Mouse (Mus musculus) liver, postnatal 0 days (tissue): ENCODE results near the gene Syn3. TPM values are rescaled to one million over a fixed set of nuclear protein-coding genes. Genes with fewer than 3 reads are reported as not detected.

ENCODE experiments used
- ATAC-seq: fragments of 200-750 bp; cut with Nextera tagmentation; 2 replicates; pipeline ENCODE4 v1.8.0; 2017; ENCODE audit warnings: mild to moderate bottlenecking, moderate library complexity
- DNase-seq: peaks from one replicate; pipeline ENCODE4 v3.0.0-alpha.2; 2016
- H3K27ac ChIP-seq: fragments of 300-500 bp; sonication (generic); 2 replicates; pipeline ENCODE4 v1.5.1; 2014; ENCODE audit warnings: antibody characterized with exemption, moderate library complexity, mild to moderate bottlenecking, low read depth
- H3K27me3 ChIP-seq: fragments of 300-500 bp; sonication (generic); 2 replicates; pipeline ENCODE4 v1.6.1; 2014; ENCODE audit warnings: low read length, control low read depth, mixed read lengths; ENCODE audit not compliant: insufficient read depth
- H3K36me3 ChIP-seq: fragments of 300-500 bp; sonication (generic); replicated peaks from 2 replicates; pipeline ENCODE4 v1.6.1; 2014; ENCODE audit warnings: mild to moderate bottlenecking, control low read depth, low read length, moderate library complexity, mixed read lengths; ENCODE audit not compliant: insufficient read depth
- H3K4me1 ChIP-seq: fragments of 300-500 bp; sonication (generic); 2 replicates; pipeline ENCODE4 v1.6.1; 2014; ENCODE audit warnings: antibody characterized with exemption, mild to moderate bottlenecking, control low read depth; ENCODE audit not compliant: insufficient read depth
- H3K4me2 ChIP-seq: fragments of 300-500 bp; sonication (generic); 2 replicates; pipeline ENCODE4 v1.6.1; 2014; ENCODE audit warnings: low read depth, mild to moderate bottlenecking, low read length, moderate library complexity, mixed read lengths
- H3K4me3 ChIP-seq: fragments of 300-500 bp; sonication (generic); 2 replicates; pipeline ENCODE4 v1.5.1; 2014; ENCODE audit warnings: low read depth, low read length
- H3K9ac ChIP-seq: fragments of 300-500 bp; sonication (generic); replicated peaks from 2 replicates; pipeline ENCODE4 v1.6.1; 2014; ENCODE audit warnings: mild to moderate bottlenecking, moderate library complexity
- H3K9me3 ChIP-seq: fragments of 300-500 bp; sonication (generic); 2 replicates; pipeline ENCODE4 v1.6.1; 2016; ENCODE audit warnings: mild to moderate bottlenecking, control low read depth, low read length, mixed read lengths
- CTCF ChIP-seq: sonication (generic); IDR thresholded peaks from 2 replicates; pipeline ENCODE4 v1.5.1; 2016; ENCODE audit warnings: antibody characterized with exemption, low read depth
- EP300 ChIP-seq: IDR thresholded peaks from 2 replicates; pipeline ENCODE4 v1.6.1; 2016; ENCODE audit warnings: antibody characterized with exemption, low read depth, mild to moderate bottlenecking
- WGBS: fragments of 180-500 bp; shearing (Covaris S2); extraction: QIAGEN DNeasy Blood & Tissue Kit; methylation state at CpG from one replicate; pipeline ENCODE4 v1.1.7; 2014; ENCODE audit not compliant: insufficient replicate concordance; 5-methylcytosine and 5-hydroxymethylcytosine counted together
- polyA plus RNA-seq: library from polyadenylated mRNA; unstranded; fragments of >200 nt; fragmentation: Nextera tagmentation; extraction: Ambion mirVana; gene quantifications from 2 replicates; pipeline ENCODE4 v1.2.1, GENCODE M21; 2015

Gene Syn3
- polyA plus RNA-seq, 1 experiment from 2014 or later = 0.25 TPM

DNA sequence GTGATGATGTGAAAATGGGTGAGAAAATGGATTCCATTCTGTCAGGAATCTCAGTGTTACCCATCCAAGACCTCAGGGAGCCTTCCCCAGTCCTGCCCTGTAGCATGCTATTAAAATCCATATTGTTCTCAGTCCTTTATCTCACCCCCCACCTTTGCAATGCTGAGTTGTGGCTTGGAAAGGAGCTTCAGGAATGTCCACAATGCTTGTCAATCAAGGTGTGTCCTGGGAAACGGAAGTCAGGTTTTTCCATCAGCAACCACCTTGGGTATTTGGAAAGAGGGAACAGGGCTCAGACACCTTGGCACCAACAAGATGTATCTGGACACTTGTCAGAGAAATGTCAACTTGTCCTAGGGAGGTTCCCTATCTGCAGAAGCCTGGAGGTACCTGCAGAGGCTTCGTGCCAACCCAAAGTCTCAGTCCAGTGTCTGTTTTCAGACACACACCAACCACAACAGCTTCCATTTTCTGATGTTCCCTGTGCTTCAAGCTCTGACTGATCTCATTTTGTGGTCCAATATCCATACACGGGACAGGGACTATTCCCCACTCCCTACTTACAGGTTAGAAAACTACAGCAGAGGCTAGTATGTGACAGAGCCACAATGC is 302.2 kb downstream of the Syn3 start:
- 71% methylated on average over 3 of the region's 3 CpGs for WGBS
- Histone ChIP-seq H3K4me2 (no peak overlapping the region), H3K27me3 (no peaks in the 10 kb centered on the region), H3K9me3 (no peaks in the 10 kb centered on the region), H3K4me1 (no peaks in the 10 kb centered on the region; the same call in 1 of the 2 replicates), H3K4me3 (no peak overlapping the region), H3K36me3 (no peaks in the 10 kb centered on the region), H3K9ac (no peak overlapping the region), H3K27ac (no peak overlapping the region)
- TF ChIP-seq EP300 = no peak
- no peak for TF ChIP-seq CTCF
- DNase-seq = no peak
- no peak for ATAC-seq

DNA sequence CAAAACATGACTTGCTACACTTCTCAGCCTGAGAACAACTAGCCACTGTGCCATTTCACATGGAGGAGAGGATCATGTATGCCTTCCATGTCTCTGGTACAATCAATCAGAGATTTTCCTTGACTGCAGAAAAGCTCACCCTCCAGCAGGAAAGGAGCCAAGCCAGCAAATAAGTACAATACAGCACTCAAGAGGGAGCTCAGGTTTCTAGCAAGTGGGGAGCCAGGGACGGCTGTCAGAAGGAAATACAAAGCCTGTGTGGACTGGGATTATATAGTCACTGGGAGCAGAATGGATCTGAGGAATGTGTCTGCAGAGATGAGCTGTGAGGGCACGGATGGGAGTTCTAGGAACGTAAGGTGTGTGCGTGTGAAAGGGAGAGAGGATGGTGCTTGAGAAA is 304.0 kb downstream of the Syn3 start:
- no peak for TF ChIP-seq CTCF
- no peak for TF ChIP-seq EP300
- Histone ChIP-seq H3K4me3 (no peak overlapping the region), H3K9me3 (no peaks in the 10 kb centered on the region), H3K36me3 (no peaks in the 10 kb centered on the region), H3K4me1 (no peaks in the 10 kb centered on the region), H3K9ac (no peak overlapping the region), H3K27me3 (no peaks in the 10 kb centered on the region), H3K27ac (no peak overlapping the region), H3K4me2 (no peak overlapping the region)
- WGBS = 75% methylated on average over 4 of the region's 4 CpGs
- DNase-seq = no peak
- ATAC-seq = no peak

DNA sequence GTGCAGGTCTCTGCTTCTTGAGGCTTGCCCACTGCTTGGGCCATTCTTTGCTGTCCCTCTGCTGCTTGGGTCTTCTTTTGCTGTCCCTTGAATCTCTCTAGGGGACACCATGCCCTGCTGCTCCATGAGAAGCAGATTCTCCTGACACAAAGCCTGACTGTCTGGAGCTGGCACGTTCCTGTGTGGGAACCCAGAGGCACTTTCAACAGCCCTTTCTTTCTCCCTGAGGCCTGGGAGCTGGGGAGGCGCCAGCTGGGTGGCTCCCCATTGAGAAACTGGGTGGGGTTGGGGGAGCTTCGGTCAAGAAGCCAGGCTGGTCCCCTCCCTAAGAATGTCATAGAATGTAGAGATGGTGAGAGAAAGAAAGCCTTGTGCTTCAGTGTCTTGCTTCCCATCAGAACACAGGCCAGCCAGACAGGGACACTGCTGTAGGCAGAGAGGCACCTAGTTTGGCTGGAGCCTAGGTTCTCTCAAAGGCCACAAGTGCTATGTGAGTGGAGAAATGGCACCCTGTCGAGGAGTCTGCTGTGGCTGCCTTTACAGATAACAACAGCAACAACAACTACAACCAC is 304.7 kb downstream of the Syn3 start:
- Histone ChIP-seq H3K4me3 (no peak overlapping the region), H3K27me3 (no peaks in the 10 kb centered on the region), H3K27ac (no peak overlapping the region), H3K4me1 (no peaks in the 10 kb centered on the region), H3K9me3 (no peaks in the 10 kb centered on the region), H3K36me3 (no peaks in the 10 kb centered on the region), H3K4me2 (no peak overlapping the region), H3K9ac (no peak overlapping the region)
- TF ChIP-seq CTCF (no peak), EP300 (no peak)
- WGBS = 51% methylated on average over 4 of the region's 4 CpGs
- ATAC-seq (no peak), DNase-seq (no peak)

DNA sequence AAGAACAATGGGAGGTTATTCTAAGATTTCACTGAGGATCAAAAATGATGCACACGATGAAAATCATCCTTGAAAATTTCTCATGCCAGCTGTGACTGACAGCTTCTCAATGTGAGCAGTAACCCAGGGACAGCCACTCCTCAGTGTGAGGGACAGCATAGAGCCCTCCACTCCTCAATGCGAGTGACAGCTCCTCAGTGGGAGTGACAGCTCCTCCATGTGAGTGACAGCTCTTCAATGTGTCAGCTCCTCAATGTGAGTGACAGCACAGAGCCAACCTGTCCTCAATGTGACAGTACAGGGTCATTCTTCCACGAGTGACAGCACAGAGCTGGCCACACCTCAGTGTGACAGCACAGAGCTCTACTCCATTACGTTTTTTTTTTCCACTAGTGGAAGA is 310.1 kb downstream of the Syn3 start:
- DNase-seq (no peak), ATAC-seq (no peak)
- H3K4me2 ChIP-seq = no peak overlapping the region
- H3K27ac ChIP-seq = no peak overlapping the region
- H3K36me3 ChIP-seq = no peaks in the 10 kb centered on the region
- 56% methylated on average over 4 of the region's 4 CpGs for WGBS
- TF ChIP-seq EP300 (no peak), CTCF (no peak)
- H3K9ac ChIP-seq = no peak overlapping the region
- H3K9me3 ChIP-seq = no peaks in the 10 kb centered on the region
- no peaks in the 10 kb centered on the region for H3K27me3 ChIP-seq
- no peak overlapping the region for H3K4me3 ChIP-seq
- H3K4me1 ChIP-seq = no peaks in the 10 kb centered on the region

DNA sequence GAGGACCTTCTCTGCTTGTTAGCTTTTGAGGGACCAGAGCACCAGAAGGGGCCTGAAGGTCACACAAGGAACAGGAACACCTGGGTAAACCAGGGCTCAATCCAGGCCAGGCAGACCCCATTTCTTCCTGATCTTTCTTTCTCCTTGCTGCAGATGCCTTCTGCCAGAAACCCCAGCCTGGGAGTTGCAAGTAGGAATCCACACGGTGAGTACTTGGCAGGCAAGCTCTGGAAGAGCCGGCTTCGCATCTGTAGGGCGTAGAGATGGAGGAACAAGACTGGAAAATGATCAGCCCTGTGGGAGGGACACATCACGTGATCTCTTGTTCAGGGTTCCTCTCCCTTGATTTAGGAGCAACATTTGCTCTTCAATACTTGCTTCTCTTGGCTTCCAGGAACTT is 310.8 kb downstream of the Syn3 start:
- Histone ChIP-seq H3K36me3 (no peaks in the 10 kb centered on the region), H3K9ac (no peak overlapping the region), H3K4me3 (no peak overlapping the region), H3K27me3 (no peaks in the 10 kb centered on the region), H3K27ac (no peak overlapping the region), H3K4me2 (no peak overlapping the region), H3K9me3 (no peaks in the 10 kb centered on the region), H3K4me1 (no peaks in the 10 kb centered on the region)
- ATAC-seq (no peak), DNase-seq (no peak)
- WGBS = 80% methylated on average over 5 of the region's 5 CpGs
- TF ChIP-seq EP300 (no peak), CTCF (no peak)

DNA sequence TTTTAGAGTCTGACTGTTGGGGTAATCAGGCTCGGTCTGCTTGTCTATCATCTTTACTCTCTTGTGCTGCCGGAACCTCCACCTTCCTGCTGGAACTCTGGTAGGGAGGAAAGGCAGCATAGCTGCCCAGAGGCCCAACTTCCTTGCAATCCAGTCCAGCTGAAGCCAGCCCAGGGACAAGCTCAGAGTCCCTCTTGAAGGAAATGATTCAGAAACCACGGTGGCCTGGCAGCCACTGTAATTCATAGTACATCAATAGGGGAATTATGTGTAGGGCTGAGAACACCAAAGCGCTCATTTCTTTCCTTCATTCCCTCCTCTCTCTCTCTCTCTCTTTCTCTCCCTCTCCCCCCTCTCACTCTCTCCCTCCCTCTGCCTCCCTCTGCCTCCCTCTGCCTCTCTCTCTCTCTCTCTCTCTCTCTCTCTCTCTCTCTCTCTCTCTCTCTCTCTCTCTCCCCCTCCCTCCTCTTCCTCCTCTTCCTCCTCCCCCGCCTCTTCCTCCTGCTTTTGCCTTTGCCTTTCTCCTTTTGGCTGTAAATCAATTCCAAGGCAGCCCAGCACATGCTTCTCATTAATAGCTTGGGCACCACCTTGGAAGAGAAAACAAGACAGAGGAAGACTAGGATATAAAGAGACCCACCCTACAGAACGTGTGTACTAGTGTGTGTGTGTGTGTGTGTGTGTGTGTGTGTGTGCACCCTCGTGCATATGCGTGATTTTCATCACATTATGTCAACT is 315.4 kb downstream of the Syn3 start:
- no peak for ATAC-seq

More for the DNA sequence above, 315.4 kb downstream of the Syn3 start:
- Histone ChIP-seq H3K27me3 (no peaks in the 10 kb centered on the region), H3K9me3 (no peaks in the 10 kb centered on the region), H3K4me1 (no peaks in the 10 kb centered on the region), H3K4me2 (no peak overlapping the region), H3K9ac (no peak overlapping the region), H3K36me3 (no peaks in the 10 kb centered on the region), H3K4me3 (no peak overlapping the region), H3K27ac (no peak overlapping the region)
- no peak for DNase-seq
- 46% methylated on average over 8 of the region's 8 CpGs for WGBS
- TF ChIP-seq CTCF (no peak), EP300 (no peak)
